Mouse (Mus musculus) thymus, adult 2 months (tissue): ENCODE measurements at regions not wholly inside any gene's neighbourhood (a gene's known extent, or its start where the extent isn't known, plus 50 kb on each side); places are given as distances from the start of the nearest gene placed in this dataset.

Source experiments
- CTCF ChIP-seq: fragments of 200-500 bp; IDR thresholded peaks from 2 replicates; pipeline ENCODE4 v1.5.1; 2012; ENCODE audit warnings: mild to moderate bottlenecking, control low read depth, low read length, moderate library complexity, borderline replicate concordance; ENCODE audit not compliant: control insufficient read depth, poor library complexity, insufficient read depth; ENCODE audit errors: extremely low read depth
- POLR2A ChIP-seq: fragments of 200-500 bp; IDR thresholded peaks from 2 replicates; pipeline ENCODE4 v1.6.1; 2012; ENCODE audit warnings: mild to moderate bottlenecking, low read length, control low read depth, moderate library complexity; ENCODE audit not compliant: control insufficient read depth, poor library complexity, insufficient read depth; ENCODE audit errors: extremely low read depth

- no peak for TF ChIP-seq POLR2A
- no peak for TF ChIP-seq CTCF
Measured at GRCm38 (mm10) chr9:11206829-11207228, 302.3 kb upstream of the Cntn5 start.
